Mouse (Mus musculus) layer of hippocampus, postnatal 36 days (tissue): ENCODE results near the gene Nfyc. TPM values are rescaled to one million over a fixed set of nuclear protein-coding genes. Genes with fewer than 3 reads are reported as not detected.

Experiments
- DNase-seq, 2 experiments: peaks; one replicate each; pipeline ENCODE4 v3.0.0; 2022
- microRNA-seq, 2 experiments: library from miRNA; unstranded; fragments of <30 nt; microRNA quantifications; one replicate each; pipeline ENCODE4 v1.2.0; 2021
- total RNA-seq, 2 experiments: library from RNA; stranded (reverse); gene quantifications; 2 replicates each; pipeline ENCODE4 v1.2.3; 2021

The Nfyc gene
- total RNA-seq, 2 experiments from 2014 or later = 49.0 to 52.9 TPM

DNA sequence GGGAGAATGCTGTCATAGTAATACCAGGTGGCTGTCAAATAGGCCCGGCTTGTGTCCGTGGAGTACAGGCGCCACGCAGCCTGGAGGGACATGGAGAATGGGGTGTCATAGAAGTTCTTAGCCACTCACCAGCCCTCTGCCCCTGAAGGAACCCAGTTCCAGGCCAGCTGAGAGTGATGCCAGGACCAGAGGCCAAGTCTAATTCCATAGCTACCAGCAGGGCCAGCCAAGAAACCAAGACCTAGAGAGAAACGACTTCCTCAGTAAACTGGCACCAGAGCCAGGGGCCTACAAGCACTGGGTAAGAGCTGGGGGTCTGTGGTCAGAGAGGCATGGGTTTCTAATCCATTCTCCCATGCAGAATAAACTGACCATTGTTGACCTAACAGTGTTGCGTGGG lies 118.4 kb downstream of the Nfyc start:
- no peak for DNase-seq

DNA sequence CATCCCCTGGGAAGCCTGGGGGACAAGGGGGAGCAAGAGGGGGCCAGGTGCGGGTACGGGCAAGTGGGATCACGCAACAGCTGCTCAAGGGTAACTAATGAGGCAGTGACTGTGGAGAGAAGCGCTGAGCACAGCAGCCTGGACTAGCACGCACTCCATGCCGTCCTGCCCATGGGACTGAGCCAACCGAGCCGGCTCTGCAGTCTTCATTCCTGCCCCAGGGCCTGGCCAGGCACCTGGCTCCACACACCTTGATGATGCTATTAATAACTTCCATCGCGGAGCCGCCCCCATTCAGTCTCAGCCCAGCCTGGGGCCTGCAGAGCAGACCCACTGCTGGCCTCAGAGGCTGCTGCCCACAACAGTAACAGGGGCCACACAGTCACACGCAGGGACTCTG lies 119.1 kb downstream of the Nfyc start:
- DNase-seq = no peak

Small RNA genes within 50 kb of the gene (microRNA-seq; reads per million reads assigned to microRNA genes)
- 0 reads per million in 2 experiments for gene Gm23936
- gene Mir30c-1 = 84.2 to 142 reads per million in 2 experiments
- 0 reads per million in 2 experiments for gene Mir30e
- 0 reads per million in 2 experiments for gene Mir30f

Other genes with a start within 250 kb of the Nfyc start
- gene Gm8439, start 242.8 kb downstream of the Nfyc start, total RNA-seq = not detected
- gene Cited4, start 165.0 kb downstream of the Nfyc start, total RNA-seq = 1 to 10 TPM; 1.6 to 1.8 TPM
- gene Kcnq4, start 83.0 kb downstream of the Nfyc start, total RNA-seq = 1 to 10 TPM; 4.7 to 4.8 TPM
- 10 to 100 TPM; 25.9 to 28.9 TPM for gene Rims3, start 23.2 kb upstream of the Nfyc start, total RNA-seq
- 10 to 100 TPM; 11.6 to 13.0 TPM for gene Exo5, start 93.4 kb upstream of the Nfyc start, total RNA-seq
- 1 to 10 TPM; 1.3 to 1.8 TPM for gene Zfp69, start 120.1 kb upstream of the Nfyc start, total RNA-seq
- gene Smap2, start 185.7 kb upstream of the Nfyc start, total RNA-seq = 100 to 1,000 TPM; 149 to 155 TPM
- 1 to 10 TPM; 2.5 to 4.1 TPM for gene Col9a2, start 207.8 kb upstream of the Nfyc start, total RNA-seq